ENCODE assay signal across 8 mouse cellular contexts in the genomic region with DNA sequence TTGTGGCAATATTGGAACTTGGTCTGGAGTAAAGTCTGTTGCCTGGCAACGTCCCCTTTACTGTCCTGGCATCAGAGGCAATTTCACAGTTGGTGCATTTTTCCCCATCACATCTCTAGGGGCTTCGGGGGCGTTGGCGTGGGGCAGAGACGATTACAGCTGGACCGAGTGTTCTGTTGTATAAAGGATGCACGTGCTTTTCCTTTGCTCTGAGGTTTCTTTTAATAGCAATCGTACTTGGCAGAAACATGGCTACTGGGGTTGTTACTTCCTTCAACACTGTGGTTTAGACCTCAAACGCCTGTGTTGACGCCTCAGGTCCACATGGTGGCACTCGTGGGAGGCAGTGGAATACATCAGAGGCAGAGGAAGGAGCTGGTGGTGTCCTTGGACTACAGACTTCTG. TPM values are rescaled to one million over a fixed set of nuclear protein-coding genes. Genes with fewer than 3 reads are reported as not detected.
DNase-seq lines count a peak whose midpoint lies in the region; ATAC-seq and TF ChIP-seq lines count a peak whose summit lies in the region.

No protein-coding gene starts in this region.

- TF ChIP-seq POLR2A in spleen, adult 2 months (IDR thresholded peaks at IDR 0.05; ENCODE audit: low read depth, low read length) = no peak

- no peak overlapping the region for H3K27ac ChIP-seq in heart, embryonic 12.5 days (ENCODE audit: poor library complexity, severe bottlenecking)
- no peak overlapping the region for H3K27ac ChIP-seq in heart, embryonic 10.5 days
- no peak overlapping the region for H3K27ac ChIP-seq in kidney, embryonic 14.5 days (ENCODE audit: low read depth, low read length)
- no peak overlapping the region for H3K27ac ChIP-seq in limb, embryonic 12.5 days
- H3K27ac ChIP-seq in midbrain, embryonic 15.5 days = no peak overlapping the region
- H3K27ac ChIP-seq in spleen, adult 2 months (ENCODE audit: insufficient read depth, low read length) = no peak overlapping the region

- peak; percentile 97 for DNase-seq in heart, adult 11 months
- DNase-seq in embryo, embryonic 10 days (ENCODE audit: low spot score) = peak; percentile 76
- peak; percentile 75 for DNase-seq in heart, embryonic 10.5 days (ENCODE audit: low spot score)
- DNase-seq in spleen, adult 2 months (ENCODE audit: low read depth in 1 of 2, low spot score in 2 of 2) = peak; percentile 76

- 29% methylated on average over 11 of the region's 11 CpGs for WGBS in heart, embryonic 12.5 days
- WGBS in heart, embryonic 10.5 days = 30% methylated on average over 11 of the region's 11 CpGs
- WGBS in kidney, embryonic 14.5 days = 33% methylated on average over 11 of the region's 11 CpGs
- 39% methylated on average over 11 of the region's 11 CpGs for WGBS in limb, embryonic 12.5 days
- 21% methylated on average over 11 of the region's 11 CpGs for WGBS in midbrain, embryonic 15.5 days
- WGBS in spleen, adult 2 months = 2% methylated on average over 11 of the region's 11 CpGs

- H3K9ac ChIP-seq in heart, embryonic 12.5 days = no peak overlapping the region
- no peak overlapping the region for H3K9ac ChIP-seq in kidney, embryonic 14.5 days (ENCODE audit: low read depth, low read length)
- H3K9ac ChIP-seq in limb, embryonic 12.5 days (replicated peaks) = no peak overlapping the region
- no peak overlapping the region for H3K9ac ChIP-seq in midbrain, embryonic 15.5 days

- no peak for ATAC-seq in heart, embryonic 12.5 days (ENCODE audit: insufficient number of reproducible peaks, low FRiP score)
- peak; percentile 66 for ATAC-seq in kidney, embryonic 14.5 days (ENCODE audit: low FRiP score, low TSS enrichment)
- ATAC-seq in limb, embryonic 12.5 days (ENCODE audit: insufficient number of reproducible peaks, insufficient read depth, low FRiP score, low TSS enrichment, low read depth) = peak; percentile 66; the same call in 1 of the 2 replicates
- ATAC-seq in midbrain, embryonic 15.5 days (replicated peaks) = peak; percentile 95

- H3K27me3 ChIP-seq in heart, embryonic 12.5 days (replicated peaks) = no peaks in the 10 kb centered on the region
- H3K27me3 ChIP-seq in heart, embryonic 10.5 days (ENCODE audit: insufficient read depth, poor library complexity, severe bottlenecking) = no peaks in the 10 kb centered on the region
- no peaks in the 10 kb centered on the region for H3K27me3 ChIP-seq in kidney, embryonic 14.5 days (ENCODE audit: control insufficient read depth, insufficient read depth, low read length)
- no peaks in the 10 kb centered on the region for H3K27me3 ChIP-seq in limb, embryonic 12.5 days
- H3K27me3 ChIP-seq in midbrain, embryonic 15.5 days (replicated peaks) = no peaks in the 10 kb centered on the region
- no peaks in the 10 kb centered on the region for H3K27me3 ChIP-seq in spleen, adult 2 months (ENCODE audit: control insufficient read depth, insufficient read depth, low read length)

- no peaks in the 10 kb centered on the region for H3K4me1 ChIP-seq in heart, embryonic 12.5 days (replicated peaks)
- no peaks in the 10 kb centered on the region for H3K4me1 ChIP-seq in heart, embryonic 10.5 days
- no peaks in the 10 kb centered on the region for H3K4me1 ChIP-seq in kidney, embryonic 14.5 days (ENCODE audit: control insufficient read depth, insufficient read depth, low read length)
- H3K4me1 ChIP-seq in limb, embryonic 12.5 days (replicated peaks) = no peaks in the 10 kb centered on the region
- H3K4me1 ChIP-seq in midbrain, embryonic 15.5 days = peaks cover 2% of the 10 kb centered on the region; the same call in 1 of the 2 replicates
- H3K4me1 ChIP-seq in spleen, adult 2 months (ENCODE audit: control insufficient read depth, insufficient read depth, insufficient read length) = no peaks in the 10 kb centered on the region; the same call in 1 of the 2 replicates

- H3K4me2 ChIP-seq in heart, embryonic 12.5 days = no peak overlapping the region
- H3K4me2 ChIP-seq in kidney, embryonic 14.5 days (replicated peaks; ENCODE audit: low read depth, low read length) = no peak overlapping the region
- H3K4me2 ChIP-seq in limb, embryonic 12.5 days = no peak overlapping the region
- H3K4me2 ChIP-seq in midbrain, embryonic 15.5 days = peak overlapping the region; percentile 36

- no peak overlapping the region for H3K4me3 ChIP-seq in heart, embryonic 12.5 days
- no peak overlapping the region for H3K4me3 ChIP-seq in heart, embryonic 10.5 days
- no peak overlapping the region for H3K4me3 ChIP-seq in kidney, embryonic 14.5 days (ENCODE audit: low read length)
- no peak overlapping the region for H3K4me3 ChIP-seq in limb, embryonic 12.5 days (replicated peaks)
- H3K4me3 ChIP-seq in midbrain, embryonic 15.5 days = no peak overlapping the region
- peak overlapping the region; percentile 40; the same call in 1 of the 2 replicates for H3K4me3 ChIP-seq in spleen, adult 2 months (ENCODE audit: extremely low read depth, insufficient read depth, insufficient read length)

- TF ChIP-seq CTCF in spleen, adult 2 months (IDR thresholded peaks at IDR 0.05; ENCODE audit: extremely low read depth, insufficient read depth, insufficient read length, insufficient replicate concordance) = peak; percentile 91; the same call in 1 of the 2 replicates

- H3K36me3 ChIP-seq in heart, embryonic 12.5 days = no peaks in the 10 kb centered on the region
- H3K36me3 ChIP-seq in heart, embryonic 10.5 days = no peaks in the 10 kb centered on the region
- no peaks in the 10 kb centered on the region for H3K36me3 ChIP-seq in kidney, embryonic 14.5 days (ENCODE audit: control insufficient read depth, insufficient read depth, low read length)
- H3K36me3 ChIP-seq in limb, embryonic 12.5 days = no peaks in the 10 kb centered on the region
- H3K36me3 ChIP-seq in midbrain, embryonic 15.5 days (replicated peaks) = no peaks in the 10 kb centered on the region
- H3K36me3 ChIP-seq in spleen, adult 2 months (ENCODE audit: control insufficient read depth, insufficient read depth, low read length) = no peaks in the 10 kb centered on the region

- no peaks in the 10 kb centered on the region for H3K9me3 ChIP-seq in heart, embryonic 12.5 days (replicated peaks)
- H3K9me3 ChIP-seq in heart, embryonic 10.5 days = no peaks in the 10 kb centered on the region
- H3K9me3 ChIP-seq in kidney, embryonic 14.5 days (ENCODE audit: control insufficient read depth, low read length) = no peaks in the 10 kb centered on the region
- H3K9me3 ChIP-seq in limb, embryonic 12.5 days = no peaks in the 10 kb centered on the region
- H3K9me3 ChIP-seq in midbrain, embryonic 15.5 days = no peaks in the 10 kb centered on the region

RNA-seq across cellular contexts. Expression of gene 4922502D21Rik, which starts 2.1 kb away (rescaled TPM):
- not detected in 2 replicates for polyA plus RNA-seq in heart, embryonic 12.5 days (2016; fragmentation: Nextera tagmentation; extraction: Ambion mirVana)
- polyA plus RNA-seq in heart, embryonic 10.5 days (2016; fragmentation: Nextera tagmentation; extraction: Ambion mirVana) = not detected in 2 replicates
- polyA plus RNA-seq in kidney, embryonic 14.5 days (2014; fragmentation: Nextera tagmentation; extraction: Ambion mirVana) = not detected in 2 replicates
- not detected in 2 replicates for polyA plus RNA-seq in limb, embryonic 12.5 days (2016; fragmentation: Nextera tagmentation; extraction: Ambion mirVana)
- polyA plus RNA-seq in midbrain, embryonic 15.5 days (2015; fragmentation: Nextera tagmentation; extraction: Ambion mirVana) = not detected in 2 replicates
- not detected in 2 replicates for polyA plus RNA-seq in spleen, adult 2 months (2012; rRNA removed)

RNA-seq across cellular contexts. Expression of gene Clec12a, which starts 8.8 kb away (rescaled TPM):
- 0.31 and 0.78 TPM in 2 replicates for polyA plus RNA-seq in heart, embryonic 12.5 days (2016; fragmentation: Nextera tagmentation; extraction: Ambion mirVana)
- 0.05 TPM in 1 of 2 replicates, not detected in the other for polyA plus RNA-seq in heart, embryonic 10.5 days (2016; fragmentation: Nextera tagmentation; extraction: Ambion mirVana)
- polyA plus RNA-seq in kidney, embryonic 14.5 days (2014; fragmentation: Nextera tagmentation; extraction: Ambion mirVana) = 0.50 and 0.85 TPM in 2 replicates
- polyA plus RNA-seq in limb, embryonic 12.5 days (2016; fragmentation: Nextera tagmentation; extraction: Ambion mirVana) = 0.36 and 0.38 TPM in 2 replicates
- polyA plus RNA-seq in midbrain, embryonic 15.5 days (2015; fragmentation: Nextera tagmentation; extraction: Ambion mirVana) = 0.17 and 0.38 TPM in 2 replicates
- polyA plus RNA-seq in spleen, adult 2 months (2012; rRNA removed) = 5.3 and 6.8 TPM in 2 replicates

RNA-seq across cellular contexts. Expression of gene Clec12b, which starts 52.0 kb away (rescaled TPM):
- polyA plus RNA-seq in heart, embryonic 12.5 days (2016; fragmentation: Nextera tagmentation; extraction: Ambion mirVana) = 0.33 and 0.64 TPM in 2 replicates
- polyA plus RNA-seq in heart, embryonic 10.5 days (2016; fragmentation: Nextera tagmentation; extraction: Ambion mirVana) = 0.25 and 0.67 TPM in 2 replicates
- not detected in 2 replicates for polyA plus RNA-seq in kidney, embryonic 14.5 days (2014; fragmentation: Nextera tagmentation; extraction: Ambion mirVana)
- not detected in 2 replicates for polyA plus RNA-seq in limb, embryonic 12.5 days (2016; fragmentation: Nextera tagmentation; extraction: Ambion mirVana)
- polyA plus RNA-seq in midbrain, embryonic 15.5 days (2015; fragmentation: Nextera tagmentation; extraction: Ambion mirVana) = 0.14 and 0.37 TPM in 2 replicates
- 0.11 TPM in 1 of 2 replicates, not detected in the other for polyA plus RNA-seq in spleen, adult 2 months (2012; rRNA removed)

RNA-seq across cellular contexts. Expression of gene Cd69, which starts 58.4 kb away (rescaled TPM):
- polyA plus RNA-seq in heart, embryonic 12.5 days (2016; fragmentation: Nextera tagmentation; extraction: Ambion mirVana) = not detected in 2 replicates
- polyA plus RNA-seq in heart, embryonic 10.5 days (2016; fragmentation: Nextera tagmentation; extraction: Ambion mirVana) = 0.12 and 0.25 TPM in 2 replicates
- 0.04 and 0.11 TPM in 2 replicates for polyA plus RNA-seq in kidney, embryonic 14.5 days (2014; fragmentation: Nextera tagmentation; extraction: Ambion mirVana)
- 0.10 TPM in 1 of 2 replicates, not detected in the other for polyA plus RNA-seq in limb, embryonic 12.5 days (2016; fragmentation: Nextera tagmentation; extraction: Ambion mirVana)
- not detected in 2 replicates for polyA plus RNA-seq in midbrain, embryonic 15.5 days (2015; fragmentation: Nextera tagmentation; extraction: Ambion mirVana)
- polyA plus RNA-seq in spleen, adult 2 months (2012; rRNA removed) = 4.4 and 5.0 TPM in 2 replicates
